Mouse (Mus musculus): ENCODE results near the gene Gna14. TPM values are rescaled to one million over a fixed set of nuclear protein-coding genes. Genes with fewer than 3 reads are reported as not detected.

The Gna14 gene
- polyA plus RNA-seq, 1 experiment from 2014 or later = 1.3 TPM

DNA sequence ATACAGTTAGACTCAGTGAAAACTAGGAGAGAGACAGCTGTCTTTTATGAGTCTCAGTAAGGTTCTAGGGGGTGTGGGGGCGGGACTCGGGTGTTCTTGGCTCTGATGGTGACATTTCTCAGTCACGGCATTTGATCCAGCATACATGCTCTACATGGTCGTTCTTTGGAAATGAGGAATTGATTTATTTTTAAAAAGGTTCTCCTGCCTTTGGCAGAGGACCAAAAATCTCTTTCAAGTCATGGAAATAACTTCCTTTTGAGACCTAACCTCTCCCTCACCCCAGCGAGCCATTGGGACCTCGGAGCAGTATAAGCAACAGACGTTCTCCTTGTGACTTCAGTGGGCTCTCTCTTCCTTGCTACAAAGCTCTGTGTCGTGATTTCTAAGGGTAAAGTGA is 121.4 kb downstream of the Gna14 start:
- H3K4me3 ChIP-seq = no peak overlapping the region
- no peaks in the 10 kb centered on the region for H3K9me3 ChIP-seq (replicated peaks)
- H3K27ac ChIP-seq = no peak overlapping the region
- ATAC-seq (replicated peaks; ENCODE audit: insufficient number of reproducible peaks, insufficient read depth, low FRiP score, low read depth) = no peak
- H3K4me2 ChIP-seq = no peak overlapping the region
- no peaks in the 10 kb centered on the region for H3K36me3 ChIP-seq
- no peak overlapping the region for H3K9ac ChIP-seq
- no peaks in the 10 kb centered on the region for H3K27me3 ChIP-seq
- WGBS = 56% methylated on average over 8 of the region's 8 CpGs
- H3K4me1 ChIP-seq (replicated peaks) = no peaks in the 10 kb centered on the region; the same call in 1 of the 2 replicates

DNA sequence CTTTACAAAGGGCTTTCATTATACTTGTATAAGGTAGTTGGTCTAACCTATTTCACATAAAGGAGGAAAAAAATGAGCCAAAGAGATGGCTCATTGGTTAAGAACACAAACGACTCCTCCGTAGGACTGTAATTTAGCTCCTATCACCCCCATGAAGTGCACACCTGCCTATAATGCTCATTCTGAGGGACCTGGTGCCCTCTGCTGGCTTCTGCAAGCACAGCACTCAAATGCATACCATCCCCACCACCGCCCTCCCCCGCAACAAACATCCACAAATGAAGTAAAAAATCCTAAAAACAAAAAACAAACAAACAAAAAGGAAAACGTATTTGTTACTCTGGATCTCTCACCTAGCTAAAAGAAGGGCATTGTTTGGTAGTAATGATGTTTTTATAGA is 122.4 kb downstream of the Gna14 start:
- no peak overlapping the region for H3K27ac ChIP-seq
- no peak overlapping the region for H3K9ac ChIP-seq
- ATAC-seq (replicated peaks; ENCODE audit: insufficient number of reproducible peaks, insufficient read depth, low FRiP score, low read depth) = no peak
- no peak overlapping the region for H3K4me2 ChIP-seq
- H3K27me3 ChIP-seq = no peaks in the 10 kb centered on the region
- H3K4me3 ChIP-seq = no peak overlapping the region
- H3K36me3 ChIP-seq = no peaks in the 10 kb centered on the region
- H3K9me3 ChIP-seq (replicated peaks) = no peaks in the 10 kb centered on the region
- 79% methylated on average over 5 of the region's 5 CpGs for WGBS
- H3K4me1 ChIP-seq (replicated peaks) = no peaks in the 10 kb centered on the region; the same call in 1 of the 2 replicates

- Histone ChIP-seq H3K27ac (no peak overlapping the region), H3K9ac (no peak overlapping the region), H3K9me3 (replicated peaks) (no peaks in the 10 kb centered on the region), H3K36me3 (no peaks in the 10 kb centered on the region), H3K4me2 (no peak overlapping the region), H3K4me3 (no peak overlapping the region), H3K4me1 (replicated peaks) (no peaks in the 10 kb centered on the region; the same call in 1 of the 2 replicates), H3K27me3 (no peaks in the 10 kb centered on the region)
- no peak for ATAC-seq (replicated peaks; ENCODE audit: insufficient number of reproducible peaks, insufficient read depth, low FRiP score, low read depth)
- WGBS = 46% methylated on average over 2 of the region's 2 CpGs
These were observed 123.0 kb downstream of the Gna14 start for GRCm38 (mm10) chr19:16558570-16558969.

DNA sequence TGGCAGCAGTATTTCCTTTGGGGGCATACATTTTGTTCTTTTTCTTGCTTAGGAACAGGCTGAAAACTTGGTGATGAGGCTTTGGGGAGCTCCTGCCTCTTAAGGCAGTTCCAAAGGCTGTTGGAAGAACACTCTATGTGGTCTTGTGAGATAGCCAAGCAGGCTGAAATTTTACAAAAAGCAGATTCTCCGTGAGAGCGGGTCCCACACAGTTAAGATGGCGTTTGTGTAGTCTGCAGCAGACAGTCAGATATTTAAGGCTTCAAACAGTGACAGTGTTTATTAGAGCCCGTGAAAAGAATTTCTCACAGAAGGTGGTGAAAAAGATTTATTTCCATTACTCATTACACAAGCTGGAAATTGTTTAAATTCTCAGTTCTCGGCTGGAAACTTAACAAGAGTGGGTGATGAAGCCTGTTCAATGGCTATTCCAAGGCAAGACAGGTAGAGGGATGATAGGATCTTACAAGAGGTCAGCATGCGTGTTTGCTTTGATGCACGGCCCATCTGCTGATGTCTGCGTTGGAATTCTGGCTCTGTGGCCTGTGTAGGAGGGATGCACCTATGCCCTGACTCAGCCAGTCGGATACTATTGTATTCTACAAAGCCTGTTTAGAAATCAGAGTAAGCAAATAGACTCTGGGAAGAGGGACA is 123.8 kb downstream of the Gna14 start:
- no peak overlapping the region for H3K27ac ChIP-seq
- H3K9me3 ChIP-seq (replicated peaks) = no peaks in the 10 kb centered on the region
- no peak for ATAC-seq (replicated peaks; ENCODE audit: insufficient number of reproducible peaks, insufficient read depth, low FRiP score, low read depth)
- H3K9ac ChIP-seq = no peak overlapping the region
- no peak overlapping the region for H3K4me3 ChIP-seq
- H3K36me3 ChIP-seq = no peaks in the 10 kb centered on the region
- 59% methylated on average over 9 of the region's 9 CpGs for WGBS
- no peaks in the 10 kb centered on the region; the same call in 1 of the 2 replicates for H3K4me1 ChIP-seq (replicated peaks)
- no peaks in the 10 kb centered on the region for H3K27me3 ChIP-seq
- H3K4me2 ChIP-seq = no peak overlapping the region

GRCm38 (mm10) chr19:16562676-16563075 is 127.1 kb downstream of the Gna14 start:
- Histone ChIP-seq H3K4me1 (replicated peaks) (no peaks in the 10 kb centered on the region), H3K4me3 (no peak overlapping the region), H3K4me2 (no peak overlapping the region), H3K9me3 (replicated peaks) (no peaks in the 10 kb centered on the region), H3K27me3 (no peaks in the 10 kb centered on the region), H3K36me3 (no peaks in the 10 kb centered on the region), H3K9ac (no peak overlapping the region), H3K27ac (no peak overlapping the region)
- WGBS = 84% methylated on average over 6 of the region's 6 CpGs
- ATAC-seq (replicated peaks; ENCODE audit: insufficient number of reproducible peaks, insufficient read depth, low FRiP score, low read depth) = no peak

- no peaks in the 10 kb centered on the region for H3K9me3 ChIP-seq (replicated peaks)
- H3K9ac ChIP-seq = no peak overlapping the region
- no peaks in the 10 kb centered on the region for H3K4me1 ChIP-seq (replicated peaks)
- no peaks in the 10 kb centered on the region for H3K27me3 ChIP-seq
- no peak for ATAC-seq (replicated peaks; ENCODE audit: insufficient number of reproducible peaks, insufficient read depth, low FRiP score, low read depth)
- 70% methylated on average over 6 of the region's 6 CpGs for WGBS
- H3K36me3 ChIP-seq = no peaks in the 10 kb centered on the region
- H3K4me3 ChIP-seq = no peak overlapping the region
- no peak overlapping the region for H3K27ac ChIP-seq
- H3K4me2 ChIP-seq = no peak overlapping the region
These were observed 141.2 kb downstream of the Gna14 start for GRCm38 (mm10) chr19:16576790-16577189.

GRCm38 (mm10) chr19:16579656-16580260 is 144.2 kb downstream of the Gna14 start:
- ATAC-seq (replicated peaks; ENCODE audit: insufficient number of reproducible peaks, insufficient read depth, low FRiP score, low read depth) = no peak
- H3K9ac ChIP-seq = no peak overlapping the region
- H3K36me3 ChIP-seq = no peaks in the 10 kb centered on the region
- H3K27ac ChIP-seq = no peak overlapping the region
- 72% methylated on average over 7 of the region's 7 CpGs for WGBS
- H3K4me3 ChIP-seq = no peak overlapping the region
- no peaks in the 10 kb centered on the region for H3K9me3 ChIP-seq (replicated peaks)
- no peak overlapping the region for H3K4me2 ChIP-seq
- H3K27me3 ChIP-seq = no peaks in the 10 kb centered on the region
- no peaks in the 10 kb centered on the region for H3K4me1 ChIP-seq (replicated peaks)

- Histone ChIP-seq H3K9me3 (replicated peaks) (no peaks in the 10 kb centered on the region), H3K27me3 (no peaks in the 10 kb centered on the region), H3K4me1 (replicated peaks) (no peaks in the 10 kb centered on the region), H3K36me3 (no peaks in the 10 kb centered on the region), H3K9ac (no peak overlapping the region), H3K4me3 (no peak overlapping the region), H3K4me2 (no peak overlapping the region), H3K27ac (no peak overlapping the region)
- WGBS = 80% methylated on average over 8 of the region's 8 CpGs
- ATAC-seq (replicated peaks; ENCODE audit: insufficient number of reproducible peaks, insufficient read depth, low FRiP score, low read depth) = no peak
These were observed 144.9 kb downstream of the Gna14 start for GRCm38 (mm10) chr19:16580501-16580900.

- no peak overlapping the region for H3K4me3 ChIP-seq
- H3K27ac ChIP-seq = no peak overlapping the region
- 83% methylated on average over 7 of the region's 7 CpGs for WGBS
- H3K36me3 ChIP-seq = no peaks in the 10 kb centered on the region
- H3K9me3 ChIP-seq (replicated peaks) = no peaks in the 10 kb centered on the region
- no peaks in the 10 kb centered on the region for H3K4me1 ChIP-seq (replicated peaks)
- no peak overlapping the region for H3K9ac ChIP-seq
- H3K27me3 ChIP-seq = no peaks in the 10 kb centered on the region
- no peak for ATAC-seq (replicated peaks; ENCODE audit: insufficient number of reproducible peaks, insufficient read depth, low FRiP score, low read depth)
- no peak overlapping the region for H3K4me2 ChIP-seq
These were observed 149.0 kb downstream of the Gna14 start for GRCm38 (mm10) chr19:16584546-16584945.

- Histone ChIP-seq H3K9ac (no peak overlapping the region), H3K4me3 (no peak overlapping the region), H3K4me2 (no peak overlapping the region), H3K27me3 (no peaks in the 10 kb centered on the region), H3K36me3 (no peaks in the 10 kb centered on the region), H3K4me1 (replicated peaks) (no peaks in the 10 kb centered on the region), H3K9me3 (replicated peaks) (no peaks in the 10 kb centered on the region), H3K27ac (no peak overlapping the region)
- no peak for ATAC-seq (replicated peaks; ENCODE audit: insufficient number of reproducible peaks, insufficient read depth, low FRiP score, low read depth)
- WGBS = 12% methylated on average over 3 of the region's 3 CpGs
These were observed 149.8 kb downstream of the Gna14 start for GRCm38 (mm10) chr19:16585379-16585778.

GRCm38 (mm10) chr19:16593256-16593974 is 157.9 kb downstream of the Gna14 start:
- H3K9me3 ChIP-seq (replicated peaks) = no peaks in the 10 kb centered on the region
- H3K4me2 ChIP-seq = no peak overlapping the region
- H3K27ac ChIP-seq = no peak overlapping the region
- WGBS = 72% methylated on average over 7 of the region's 7 CpGs
- peaks cover 6% of the 10 kb centered on the region; the same call in 1 of the 2 replicates for H3K27me3 ChIP-seq
- no peak overlapping the region for H3K9ac ChIP-seq
- ATAC-seq (replicated peaks; ENCODE audit: insufficient number of reproducible peaks, insufficient read depth, low FRiP score, low read depth) = no peak
- H3K4me1 ChIP-seq (replicated peaks) = no peaks in the 10 kb centered on the region
- H3K4me3 ChIP-seq = no peak overlapping the region
- no peaks in the 10 kb centered on the region for H3K36me3 ChIP-seq
